Mouse (Mus musculus) megakaryocyte, embryonic 14.5 days (primary cell): ENCODE results near the gene Kif4. TPM values are rescaled to one million over a fixed set of nuclear protein-coding genes. Genes with fewer than 3 reads are reported as not detected.

Experiments used
- H3K27me3 ChIP-seq: replicated peaks from 2 replicates; pipeline ENCODE3; 2012; ENCODE audit warnings: inconsistent platforms
- H3K36me3 ChIP-seq: replicated peaks from 2 replicates; pipeline ENCODE3; 2012; ENCODE audit warnings: low read length, inconsistent platforms, mixed read lengths
- H3K4me1 ChIP-seq: 2 replicates; pipeline ENCODE4 v1.6.1; 2012; ENCODE audit warnings: inconsistent platforms
- H3K4me3 ChIP-seq: replicated peaks from 2 replicates; pipeline ENCODE3; 2012; ENCODE audit warnings: moderate library complexity, mild to moderate bottlenecking, inconsistent platforms
- H3K9me3 ChIP-seq: 2 replicates; pipeline ENCODE4 v1.6.1; 2012; ENCODE audit warnings: inconsistent platforms
- FLI1 ChIP-seq: IDR thresholded peaks from 2 replicates; pipeline ENCODE4 v1.6.1; 2012; ENCODE audit warnings: low read length, inconsistent platforms, mixed read lengths
- GATA1 ChIP-seq: IDR thresholded peaks from 3 replicates; pipeline ENCODE4 v1.6.1; 2012; ENCODE audit warnings: mixed read lengths, low read length, inconsistent platforms, borderline replicate concordance
- polyA plus RNA-seq: library from polyadenylated mRNA; stranded (reverse); fragments of >175 nt; gene quantifications from 2 replicates; pipeline ENCODE4 v1.2.3, GENCODE M21; 2012; ENCODE audit warnings: low replicate concordance; ENCODE audit not compliant: insufficient read depth

Kif4 gene
- polyA plus RNA-seq, 1 experiment: 1.2 TPM

DNA sequence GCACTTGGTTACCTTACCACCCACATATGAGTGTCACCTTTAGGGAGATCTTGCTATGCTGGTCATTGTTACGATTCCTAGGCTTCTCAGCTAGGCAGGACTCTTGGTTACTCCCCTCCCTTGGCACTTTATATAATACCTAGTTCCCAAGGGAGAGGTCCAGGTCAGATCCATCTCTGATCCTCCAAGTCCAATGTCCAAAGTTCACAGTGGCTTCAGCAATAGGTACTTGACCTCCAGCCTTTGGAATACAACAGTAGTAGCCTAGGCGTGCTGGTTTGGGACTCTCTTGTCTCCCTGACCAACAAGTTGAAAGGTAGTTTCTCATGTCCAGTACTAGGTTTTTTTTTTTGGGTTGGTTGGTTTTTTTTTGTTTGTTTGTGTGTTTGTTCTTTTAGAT is 3.5 kb downstream of the Kif4 start:
- H3K9me3 ChIP-seq: no peaks in the 10 kb centered on the region
- H3K27me3 ChIP-seq: peaks cover 6% of the 10 kb centered on the region
- TF ChIP-seq FLI1 (no peak), GATA1 (no peak)
- H3K36me3 ChIP-seq: peaks cover 10% of the 10 kb centered on the region
- peaks cover 21% of the 10 kb centered on the region; the same call in 1 of the 2 replicates for H3K4me1 ChIP-seq
- no peak overlapping the region for H3K4me3 ChIP-seq

GRCm38 (mm10) chrX:100638477-100638876 is 12.9 kb downstream of the Kif4 start:
- H3K9me3 ChIP-seq: no peaks in the 10 kb centered on the region
- H3K36me3 ChIP-seq: peaks cover 62% of the 10 kb centered on the region
- H3K27me3 ChIP-seq: peaks cover 2% of the 10 kb centered on the region
- no peak for TF ChIP-seq GATA1
- no peak for TF ChIP-seq FLI1
- no peaks in the 10 kb centered on the region for H3K4me1 ChIP-seq
- H3K4me3 ChIP-seq: no peak overlapping the region

DNA sequence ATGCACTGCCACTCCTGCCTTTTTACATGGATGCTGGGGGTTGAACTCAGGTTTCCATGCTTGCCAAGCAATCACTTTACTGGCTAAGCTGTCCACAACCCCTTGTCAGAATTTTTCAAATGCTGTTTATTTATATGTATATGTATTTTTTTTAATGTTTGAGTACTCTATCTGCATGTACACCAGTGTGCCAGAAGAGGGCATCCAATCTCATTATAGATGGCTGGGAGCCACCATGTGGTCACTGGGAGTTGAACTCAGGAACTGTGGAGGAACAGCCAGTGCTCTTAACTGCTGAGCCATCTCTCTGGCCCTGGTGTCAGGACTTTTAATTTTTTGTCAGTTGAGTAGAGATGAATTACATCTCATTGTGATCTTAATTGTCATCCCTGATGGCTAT is 27.3 kb downstream of the Kif4 start:
- H3K36me3 ChIP-seq: peaks cover 8% of the 10 kb centered on the region
- H3K9me3 ChIP-seq: no peaks in the 10 kb centered on the region
- no peak for TF ChIP-seq GATA1
- no peak for TF ChIP-seq FLI1
- H3K4me1 ChIP-seq: no peaks in the 10 kb centered on the region
- H3K27me3 ChIP-seq: peaks cover 2% of the 10 kb centered on the region
- H3K4me3 ChIP-seq: no peak overlapping the region

DNA sequence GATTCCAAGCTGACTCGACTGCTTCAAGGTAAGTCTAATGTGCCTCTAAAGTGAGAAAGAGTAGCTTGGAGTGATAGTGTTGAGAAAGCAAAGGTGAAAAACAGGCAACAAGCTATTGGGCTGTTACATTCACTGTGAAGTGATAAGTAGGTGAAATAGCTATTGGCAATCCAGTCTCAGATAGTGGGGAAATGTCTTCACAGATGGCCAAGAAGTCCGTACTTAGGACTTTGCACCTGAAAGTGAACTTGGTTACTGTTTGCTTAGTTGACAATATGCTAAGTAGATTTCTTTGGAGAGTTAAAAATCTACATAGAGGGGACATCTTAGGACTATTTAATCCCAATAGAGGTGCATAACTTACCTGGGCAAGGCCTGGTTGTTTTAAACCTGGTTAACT is 39.3 kb downstream of the Kif4 start:
- Histone ChIP-seq H3K27me3 (peaks cover 3% of the 10 kb centered on the region), H3K4me3 (no peak overlapping the region), H3K4me1 (no peaks in the 10 kb centered on the region), H3K36me3 (peaks cover 36% of the 10 kb centered on the region), H3K9me3 (no peaks in the 10 kb centered on the region)
- TF ChIP-seq FLI1 (no peak), GATA1 (no peak)

- no peak for TF ChIP-seq GATA1
- H3K36me3 ChIP-seq: peaks cover 53% of the 10 kb centered on the region
- peaks cover 7% of the 10 kb centered on the region for H3K27me3 ChIP-seq
- H3K9me3 ChIP-seq: no peaks in the 10 kb centered on the region
- H3K4me3 ChIP-seq: no peak overlapping the region
- no peaks in the 10 kb centered on the region for H3K4me1 ChIP-seq
These were observed 52.7 kb downstream of the Kif4 start for GRCm38 (mm10) chrX:100678204-100678603.

- Histone ChIP-seq H3K36me3 (peaks cover 39% of the 10 kb centered on the region), H3K9me3 (no peaks in the 10 kb centered on the region)
- TF ChIP-seq FLI1: no peak
These were observed 61.0 kb downstream of the Kif4 start for GRCm38 (mm10) chrX:100686527-100686926.

DNA sequence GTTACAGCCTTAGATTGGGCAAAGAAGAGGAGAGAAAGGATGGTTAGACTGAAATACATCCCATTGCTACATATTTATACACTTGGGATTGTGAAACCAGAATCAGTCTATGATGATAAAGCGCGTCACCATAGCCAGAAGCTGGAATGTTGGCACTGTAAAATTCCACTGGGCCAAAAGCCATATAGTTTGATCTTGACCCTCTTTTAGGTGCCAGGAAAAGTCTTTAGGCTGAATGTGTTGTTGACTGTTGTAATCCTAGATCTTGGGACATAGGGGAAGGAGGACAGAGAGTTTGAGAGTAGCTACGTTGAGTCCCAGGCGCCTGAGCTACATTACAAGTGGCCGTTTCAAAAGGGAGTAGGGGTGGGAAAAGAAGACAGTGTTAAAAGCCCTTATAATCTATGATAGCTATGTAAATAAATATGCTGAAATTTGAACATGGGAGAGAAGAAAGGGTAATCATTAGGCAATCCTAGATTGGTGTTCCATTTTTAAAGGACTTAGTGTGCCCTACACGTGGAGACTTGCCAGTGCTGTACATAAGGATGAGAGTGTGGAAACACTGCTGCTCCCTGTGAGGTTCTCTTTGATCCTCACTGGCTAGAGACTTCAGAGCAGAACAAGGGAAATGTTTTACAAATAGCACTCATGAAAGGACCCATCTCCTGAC is 62.0 kb downstream of the Kif4 start:
- H3K36me3 ChIP-seq: peaks cover 45% of the 10 kb centered on the region
- TF ChIP-seq FLI1: no peak
- TF ChIP-seq GATA1: no peak

More at GRCm38 (mm10) chrX:100686527-100686926, 61.0 kb downstream of the Kif4 start:
- Histone ChIP-seq H3K4me3 (no peak overlapping the region), H3K27me3 (no peaks in the 10 kb centered on the region), H3K4me1 (no peaks in the 10 kb centered on the region)

GRCm38 (mm10) chrX:100688033-100688370 is 62.5 kb downstream of the Kif4 start:
- no peaks in the 10 kb centered on the region for H3K4me1 ChIP-seq
- TF ChIP-seq FLI1 (no peak), GATA1 (no peak)
- H3K9me3 ChIP-seq: no peaks in the 10 kb centered on the region
- no peaks in the 10 kb centered on the region for H3K27me3 ChIP-seq
- H3K4me3 ChIP-seq: no peak overlapping the region
- H3K36me3 ChIP-seq: peaks cover 47% of the 10 kb centered on the region

More for the DNA sequence above, 62.0 kb downstream of the Kif4 start:
- H3K4me3 ChIP-seq: no peak overlapping the region
- no peaks in the 10 kb centered on the region for H3K9me3 ChIP-seq
- no peaks in the 10 kb centered on the region for H3K27me3 ChIP-seq
- H3K4me1 ChIP-seq: no peaks in the 10 kb centered on the region

GRCm38 (mm10) chrX:100696776-100697175 is 71.2 kb downstream of the Kif4 start:
- no peaks in the 10 kb centered on the region for H3K4me1 ChIP-seq
- peaks cover 61% of the 10 kb centered on the region for H3K36me3 ChIP-seq
- H3K9me3 ChIP-seq: no peaks in the 10 kb centered on the region
- H3K4me3 ChIP-seq: no peak overlapping the region
- no peak for TF ChIP-seq FLI1
- TF ChIP-seq GATA1: no peak
- peaks cover 2% of the 10 kb centered on the region for H3K27me3 ChIP-seq

GRCm38 (mm10) chrX:100708032-100708431 is 82.5 kb downstream of the Kif4 start:
- Histone ChIP-seq H3K4me3 (no peak overlapping the region), H3K36me3 (peaks cover 69% of the 10 kb centered on the region), H3K27me3 (peaks cover 2% of the 10 kb centered on the region), H3K4me1 (no peaks in the 10 kb centered on the region), H3K9me3 (no peaks in the 10 kb centered on the region)
- TF ChIP-seq GATA1 (no peak), FLI1 (no peak)

- no peaks in the 10 kb centered on the region for H3K4me1 ChIP-seq
- H3K9me3 ChIP-seq: no peaks in the 10 kb centered on the region
- H3K27me3 ChIP-seq: peaks cover 5% of the 10 kb centered on the region
- H3K36me3 ChIP-seq: peaks cover 92% of the 10 kb centered on the region
- H3K4me3 ChIP-seq: no peak overlapping the region
- TF ChIP-seq FLI1: no peak
These were observed 90.6 kb downstream of the Kif4 start for GRCm38 (mm10) chrX:100716173-100716572.
